Mouse (Mus musculus) myocyte (in vitro differentiated cells): ENCODE results near the gene Wdfy1.

Source experiments
- MYOD1 ChIP-seq, 3 experiments: IDR thresholded peaks; one replicate each; pipeline ENCODE4 v1.6.1; 2011; ENCODE audit warnings: control low read depth in 2 of 3, low read depth in 2 of 3, mild to moderate bottlenecking in 2 of 3, moderate library complexity in 1 of 3; ENCODE audit not compliant: insufficient read length in 2 of 3, control insufficient read depth in 1 of 3
- MYOG ChIP-seq, 3 experiments: IDR thresholded peaks; one replicate each; pipeline ENCODE4 v1.6.1; 2011; ENCODE audit warnings: control low read depth in 2 of 3, low read depth in 2 of 3, mild to moderate bottlenecking in 2 of 3; ENCODE audit not compliant: insufficient read length in 2 of 3, control insufficient read depth in 1 of 3, insufficient read depth in 1 of 3
- POLR2A ChIP-seq: IDR thresholded peaks from one replicate; pipeline ENCODE4 v1.6.1; 2011; ENCODE audit warnings: low read depth, mild to moderate bottlenecking, control low read depth, moderate library complexity; ENCODE audit not compliant: insufficient read length
- POLR2AphosphoS2 ChIP-seq: IDR thresholded peaks from one replicate; pipeline ENCODE4 v1.6.1; 2011; ENCODE audit warnings: low read depth, control low read depth; ENCODE audit not compliant: insufficient read length
- TCF12 ChIP-seq: IDR thresholded peaks from one replicate; pipeline ENCODE4 v1.6.1; 2011; ENCODE audit warnings: mild to moderate bottlenecking, control low read depth; ENCODE audit not compliant: poor library complexity, insufficient read depth, severe bottlenecking
- TCF3 ChIP-seq: IDR thresholded peaks from one replicate; pipeline ENCODE4 v1.6.1; 2011; ENCODE audit warnings: low read depth, control low read depth; ENCODE audit not compliant: insufficient read length
- USF1 ChIP-seq: IDR thresholded peaks from one replicate; pipeline ENCODE4 v1.6.1; 2011; ENCODE audit warnings: low read depth, mild to moderate bottlenecking, control low read depth, moderate library complexity

- no peak for TF ChIP-seq POLR2AphosphoS2
- no peak for TF ChIP-seq MYOD1 (IDR thresholded peaks at IDR 0.05; ENCODE audit: control insufficient read depth in 1 of 3, insufficient read length in 2 of 3, low read depth in 2 of 3)
- no peak for TF ChIP-seq TCF3
- no peak for TF ChIP-seq POLR2A
- TF ChIP-seq MYOG (IDR thresholded peaks at IDR 0.05; ENCODE audit: control insufficient read depth in 1 of 3, insufficient read depth in 1 of 3, insufficient read length in 2 of 3, low read depth in 2 of 3): no peak
- TF ChIP-seq USF1: no peak
- no peak for TF ChIP-seq TCF12
These were observed 11.9 kb downstream of the Wdfy1 start for GRCm38 (mm10) chr1:79764031-79764430.
